Mouse (Mus musculus) regulatory T cell (primary cell): ENCODE measurements around the gene Cdk5rap3.

Source experiments
- in situ Hi-C: fragments of 300-600 bp; cut with MboI, MseI; formaldehyde crosslinking; loops from one replicate; pipeline ENCODE4 v1.15.1; 2025; ENCODE audit warnings: high pct_unique_total_duplicates

Gene Cdk5rap3

DNA sequence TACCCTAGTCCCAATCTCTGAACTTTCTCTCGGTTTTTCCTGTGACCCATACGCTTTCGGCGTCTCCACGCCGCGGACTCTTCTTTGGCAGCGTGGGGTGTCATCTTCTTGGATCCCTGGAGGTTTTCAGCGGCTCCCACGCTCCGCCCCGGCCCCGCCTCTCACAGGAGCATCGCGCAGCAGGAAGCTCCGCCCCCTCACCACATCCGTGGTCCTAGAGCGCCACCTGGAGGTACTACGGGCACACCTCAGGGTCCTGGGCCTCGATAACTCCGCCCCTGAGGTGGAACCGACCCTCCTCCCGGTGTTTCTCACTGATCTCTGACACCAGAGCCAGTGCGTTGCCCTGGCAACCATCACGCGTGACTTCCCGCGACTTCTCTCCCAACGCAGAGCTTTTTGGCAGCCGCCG, 54.4 kb downstream of the Cdk5rap3 start:
- in situ Hi-C loops: loop anchor here (10.0 to 25.0 kb wide), 2 partner anchors 107 to 300 kb away; no protein-coding TSS in a partner anchor

DNA sequence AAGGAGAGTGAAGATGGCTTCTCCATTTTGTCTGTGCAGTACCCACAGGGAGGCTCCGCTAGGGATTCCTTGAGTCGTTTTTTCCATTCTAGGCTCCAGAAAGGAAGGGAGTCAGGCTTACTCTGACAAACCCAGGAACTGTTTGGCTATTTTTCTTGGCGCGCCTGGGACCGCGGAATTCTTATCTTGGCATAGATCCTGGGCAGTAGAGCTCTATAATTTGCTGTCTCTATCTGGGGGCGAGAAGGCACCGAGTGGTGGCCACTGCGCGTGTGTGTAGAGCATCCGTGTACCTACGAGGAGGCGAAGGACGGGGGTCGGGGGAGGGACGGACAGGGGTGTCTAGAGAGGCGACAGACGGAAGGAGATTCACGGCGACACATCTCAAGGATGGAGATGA, 54.9 kb downstream of the Cdk5rap3 start:
- in situ Hi-C loops: loop anchor here (10.0 to 25.0 kb wide), 2 partner anchors 107 to 299 kb away; no protein-coding TSS in a partner anchor

DNA sequence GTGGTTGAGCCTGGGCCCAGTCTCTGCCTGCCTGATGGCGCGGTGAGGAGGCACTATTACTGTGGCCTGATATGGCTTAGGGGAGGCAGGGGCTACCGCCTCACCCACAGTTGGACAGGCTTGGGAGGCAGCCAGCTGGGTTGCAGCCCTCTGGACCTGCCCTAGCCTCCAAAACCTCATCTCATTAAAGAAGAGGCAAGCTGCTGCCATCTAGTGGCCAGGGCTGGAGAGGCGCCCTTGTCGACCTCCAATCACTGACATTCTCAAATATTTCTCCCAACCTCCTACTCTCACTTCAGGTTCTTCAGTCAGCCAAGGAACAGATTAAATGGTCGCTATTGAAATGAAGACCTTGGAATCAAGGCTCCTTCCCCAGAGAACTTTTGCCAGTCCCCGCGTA, 55.7 kb downstream of the Cdk5rap3 start:
- in situ Hi-C loops: loop anchor here (10.0 to 25.0 kb wide), 2 partner anchors 106 to 298 kb away; no protein-coding TSS in a partner anchor

DNA sequence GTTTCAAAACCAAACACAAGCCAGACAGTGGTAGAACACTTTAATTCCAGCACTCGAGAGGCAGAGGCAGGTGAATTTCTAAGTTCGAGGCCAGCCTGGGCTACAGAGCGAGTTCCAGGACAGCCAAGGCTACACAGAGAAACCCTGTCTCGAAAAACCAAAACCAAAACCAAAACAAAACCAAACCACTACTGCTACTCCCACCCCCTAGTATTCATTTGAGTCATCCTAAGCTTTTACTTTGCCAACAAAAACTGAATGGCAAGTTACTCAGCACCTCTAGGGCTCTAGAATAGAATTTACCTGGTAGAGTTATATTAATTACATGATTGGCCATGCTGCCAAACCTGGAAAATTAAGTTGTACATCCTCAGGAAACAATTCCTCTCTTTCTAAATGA, 56.7 kb downstream of the Cdk5rap3 start:
- in situ Hi-C loops: loop anchor here (10.0 to 25.0 kb wide), 3 partner anchors 105 to 565 kb away; partner anchors contain the start of gene Hoxb6

DNA sequence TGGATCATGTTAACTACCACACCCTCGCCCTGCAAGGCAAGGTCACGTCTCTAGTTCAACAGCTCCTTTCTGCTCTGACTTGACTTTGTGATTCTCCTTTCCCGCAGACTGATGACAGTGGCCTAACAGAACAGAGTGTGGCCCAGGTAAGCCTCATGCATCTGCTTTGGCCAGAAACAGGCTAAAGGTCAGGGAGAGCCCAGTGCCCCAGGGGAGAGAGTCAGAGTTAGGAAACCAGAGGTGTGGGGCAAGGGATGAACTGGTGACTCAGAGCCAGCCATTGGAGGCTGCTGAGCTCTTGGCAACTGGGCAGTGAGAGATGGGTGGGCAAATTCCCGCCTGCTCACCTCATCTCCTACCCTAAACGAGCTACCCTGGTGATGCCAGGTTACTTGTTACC, 58.9 kb downstream of the Cdk5rap3 start:
- in situ Hi-C loops: loop anchor here (10.0 to 25.0 kb wide), 2 partner anchors 295 to 563 kb away; partner anchors contain the start of gene Hoxb6
